Mouse (Mus musculus) ES-E14 (cell line): ENCODE data around the gene Tmem87b.

Experiments used
- CHD2 ChIP-seq: IDR thresholded peaks from 2 replicates; pipeline ENCODE4 v1.6.1; 2014; ENCODE audit warnings: mild to moderate bottlenecking, low read depth, low read length, inconsistent platforms
- HCFC1 ChIP-seq: IDR thresholded peaks from 2 replicates; pipeline ENCODE4 v1.6.1; 2012; ENCODE audit warnings: low read length, inconsistent platforms, borderline replicate concordance; ENCODE audit not compliant: insufficient read depth
- ZNF384 ChIP-seq: IDR thresholded peaks from 2 replicates; pipeline ENCODE4 v1.6.1; 2012; ENCODE audit warnings: low read depth, low read length, inconsistent platforms

DNA sequence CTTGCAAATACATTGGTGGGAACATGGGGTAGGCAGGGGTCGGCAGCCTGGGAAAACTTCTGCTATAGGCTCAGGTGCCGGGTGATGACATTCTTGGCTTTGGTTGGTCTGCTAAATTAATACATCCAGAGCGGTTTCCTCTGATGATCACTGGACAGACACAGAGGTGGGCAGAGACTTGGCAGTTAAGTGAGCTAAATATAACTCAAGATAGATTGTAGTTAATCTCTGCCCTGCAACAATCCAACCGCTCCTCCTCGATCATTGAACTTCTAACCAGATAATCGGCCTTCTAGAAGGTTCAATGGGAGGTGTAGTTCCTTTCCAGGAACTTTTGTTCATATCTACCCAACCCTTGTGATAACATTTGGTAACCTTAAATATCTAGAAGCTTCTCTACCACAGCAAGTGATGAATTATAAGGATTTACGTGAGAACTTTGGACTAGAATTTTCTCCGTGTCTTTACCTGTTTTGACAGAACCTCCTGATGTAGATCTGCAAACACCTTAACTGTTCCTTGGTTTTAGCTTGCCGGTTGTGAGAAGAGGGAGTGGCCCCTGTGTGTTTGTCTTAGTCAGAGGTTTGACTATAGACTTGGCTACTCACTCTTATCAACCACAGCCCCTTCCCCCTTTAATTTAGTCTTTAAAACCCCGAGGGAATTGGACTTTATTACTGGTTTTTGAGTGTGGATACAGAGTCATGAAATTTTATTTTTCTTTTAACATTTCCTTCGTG is 26.9 kb upstream of the Tmem87b start:
- TF ChIP-seq CHD2 (no peak), ZNF384 (no peak), HCFC1 (no peak)
